Mouse (Mus musculus) forebrain, embryonic 11.5 days (tissue): ENCODE data around the gene Agbl4. TPM values are rescaled to one million over a fixed set of nuclear protein-coding genes. Genes with fewer than 3 reads are reported as not detected.

Experiments
- ATAC-seq: fragments of 200-750 bp; cut with Nextera tagmentation; replicated peaks from 2 replicates; pipeline ENCODE4 v1.8.0; 2017; ENCODE audit warnings: moderate TSS enrichment; ENCODE audit not compliant: low FRiP score
- DNase-seq: peaks from one replicate; pipeline ENCODE4 v3.0.0-alpha.2; 2017; ENCODE audit warnings: low spot score
- H3K27ac ChIP-seq: fragments of 300-500 bp; sonication (generic); 2 replicates; pipeline ENCODE4 v1.5.1; 2014; ENCODE audit warnings: low read depth, low read length
- H3K27me3 ChIP-seq: fragments of 300-500 bp; sonication (generic); 2 replicates; pipeline ENCODE4 v1.6.1; 2014; ENCODE audit warnings: mild to moderate bottlenecking, low read length, mixed read lengths; ENCODE audit not compliant: control insufficient read depth, insufficient read depth
- H3K36me3 ChIP-seq: fragments of 300-500 bp; sonication (generic); 2 replicates; pipeline ENCODE4 v1.6.1; 2014; ENCODE audit warnings: mild to moderate bottlenecking, low read length, moderate library complexity, mixed read lengths; ENCODE audit not compliant: control insufficient read depth, insufficient read depth
- H3K4me1 ChIP-seq: fragments of 300-500 bp; sonication (generic); replicated peaks from 2 replicates; pipeline ENCODE4 v1.6.1; 2014; ENCODE audit warnings: low read length, mixed read lengths; ENCODE audit not compliant: control insufficient read depth, insufficient read depth
- H3K4me2 ChIP-seq: fragments of 300-500 bp; sonication (generic); 2 replicates; pipeline ENCODE4 v1.6.1; 2014; ENCODE audit warnings: low read depth, mild to moderate bottlenecking, low read length, moderate library complexity, mixed read lengths; ENCODE audit not compliant: severe bottlenecking
- H3K4me3 ChIP-seq: fragments of 300-500 bp; sonication (generic); 2 replicates; pipeline ENCODE4 v1.5.1; 2014; ENCODE audit warnings: low read depth, low read length
- H3K9ac ChIP-seq: fragments of 300-500 bp; sonication (generic); 2 replicates; pipeline ENCODE4 v1.6.1; 2014; ENCODE audit warnings: low read length
- H3K9me3 ChIP-seq: fragments of 300-500 bp; sonication (generic); 2 replicates; pipeline ENCODE4 v1.6.1; 2016; ENCODE audit warnings: low read length, mixed read lengths; ENCODE audit not compliant: control insufficient read depth
- WGBS: fragments of 180-500 bp; shearing (Covaris S2); extraction: QIAGEN DNeasy Blood & Tissue Kit; methylation state at CpG from one replicate; pipeline ENCODE4 v1.1.7; 2014; 5-methylcytosine and 5-hydroxymethylcytosine counted together
- polyA plus RNA-seq: library from polyadenylated mRNA; unstranded; fragments of >200 nt; fragmentation: Nextera tagmentation; extraction: Ambion mirVana; gene quantifications from 2 replicates; pipeline ENCODE4 v1.2.1, GENCODE M21; 2014

Agbl4 gene
- polyA plus RNA-seq, 1 experiment from 2014 or later, result 1.1 TPM

DNA sequence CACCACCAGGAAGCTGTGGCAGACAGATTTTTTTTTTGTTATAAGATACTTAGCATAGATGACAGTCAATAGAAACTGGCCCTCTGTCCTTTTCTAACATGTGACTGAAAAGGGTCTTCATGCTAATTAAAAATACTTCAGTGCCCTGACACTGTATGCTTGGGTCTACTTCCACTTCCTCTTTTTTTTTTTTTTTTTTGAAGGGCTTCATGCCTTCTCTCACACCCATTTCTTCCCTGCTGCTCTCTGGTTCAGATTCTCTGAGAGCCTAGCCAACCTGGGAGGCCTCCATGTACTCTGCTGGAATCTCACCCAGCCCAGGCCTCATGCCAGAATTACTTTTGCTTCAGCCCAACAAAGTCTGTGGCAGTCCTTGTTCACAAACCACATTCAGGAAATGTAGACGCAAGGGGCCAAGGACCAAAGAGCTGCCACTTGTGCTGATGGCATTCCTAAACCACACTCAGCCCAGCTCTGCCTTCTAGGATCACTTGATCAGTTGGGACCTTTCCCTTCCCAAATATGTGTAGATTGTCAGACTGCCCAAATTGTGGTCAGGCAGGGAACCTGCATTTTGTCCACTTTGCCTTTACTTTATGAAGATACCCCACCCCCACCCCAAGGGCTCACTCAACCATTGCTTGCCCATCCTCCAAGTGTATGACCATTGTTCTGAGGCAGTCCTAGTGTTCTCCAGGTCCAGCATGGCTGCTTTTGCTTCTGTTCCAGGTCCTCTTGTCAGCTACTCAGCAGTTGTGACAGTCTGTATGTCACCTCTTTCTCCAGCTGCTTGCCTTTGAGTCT, 1045.2 kb downstream of the Agbl4 start:
- Histone ChIP-seq H3K4me2 (no peak overlapping the region), H3K4me3 (no peak overlapping the region), H3K27ac (no peak overlapping the region), H3K9ac (no peak overlapping the region), H3K9me3 (no peaks in the 10 kb centered on the region), H3K4me1 (peaks cover 11% of the 10 kb centered on the region; the same call in 1 of the 2 replicates), H3K36me3 (no peaks in the 10 kb centered on the region), H3K27me3 (peaks cover 2% of the 10 kb centered on the region; the same call in 1 of the 2 replicates)
- DNase-seq, result no peak
- no peak for ATAC-seq
- 92% methylated on average over 1 of the region's 1 CpGs for WGBS

DNA sequence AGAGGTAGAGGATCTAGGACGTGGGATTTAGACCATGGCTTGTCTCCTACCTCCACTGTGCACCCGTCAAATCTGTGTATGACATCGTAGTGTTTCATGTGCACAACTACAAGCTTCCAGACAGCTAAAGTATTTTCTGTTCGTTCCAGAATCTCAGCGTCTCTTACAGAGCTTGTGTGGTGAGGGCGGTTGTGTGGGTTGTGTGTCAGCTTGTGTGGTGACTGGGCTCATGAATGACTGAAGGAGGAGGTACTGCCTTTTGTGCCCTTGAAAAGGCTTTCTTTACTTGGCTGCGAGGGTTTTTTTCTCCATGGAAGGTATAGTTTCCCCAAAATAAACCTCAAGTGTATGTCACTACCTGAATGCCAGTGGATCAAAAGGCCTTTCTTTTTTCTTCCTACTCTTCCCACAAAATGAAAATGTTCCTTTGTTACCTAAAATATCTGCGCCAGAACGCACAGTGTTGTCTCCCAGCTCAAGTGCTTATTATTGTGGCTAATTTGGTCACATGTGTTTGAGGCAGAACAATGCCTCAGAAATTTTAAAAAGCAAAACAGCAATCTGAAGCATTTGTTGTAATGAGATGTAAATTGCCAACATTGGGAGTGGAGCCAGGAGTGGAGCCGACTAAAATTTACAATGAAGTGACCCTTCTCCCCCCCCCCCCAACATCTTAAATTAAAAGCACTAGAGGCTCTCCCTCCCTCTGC, 1046.6 kb downstream of the Agbl4 start:
- Histone ChIP-seq H3K9me3 (no peaks in the 10 kb centered on the region), H3K4me3 (no peak overlapping the region), H3K4me2 (0 out of 2 replicates have a peak overlapping the region, but pooled peaks have one; percentile 11), H3K27ac (0 out of 2 replicates have a peak overlapping the region, but pooled peaks have one; percentile 46), H3K4me1 (peaks cover 11% of the 10 kb centered on the region; the same call in 1 of the 2 replicates), H3K27me3 (peaks cover 2% of the 10 kb centered on the region; the same call in 1 of the 2 replicates), H3K9ac (no peak overlapping the region), H3K36me3 (no peaks in the 10 kb centered on the region)
- WGBS, result 36% methylated on average over 10 of the region's 10 CpGs
- DNase-seq, result no peak
- ATAC-seq, result peak; percentile 72

DNA sequence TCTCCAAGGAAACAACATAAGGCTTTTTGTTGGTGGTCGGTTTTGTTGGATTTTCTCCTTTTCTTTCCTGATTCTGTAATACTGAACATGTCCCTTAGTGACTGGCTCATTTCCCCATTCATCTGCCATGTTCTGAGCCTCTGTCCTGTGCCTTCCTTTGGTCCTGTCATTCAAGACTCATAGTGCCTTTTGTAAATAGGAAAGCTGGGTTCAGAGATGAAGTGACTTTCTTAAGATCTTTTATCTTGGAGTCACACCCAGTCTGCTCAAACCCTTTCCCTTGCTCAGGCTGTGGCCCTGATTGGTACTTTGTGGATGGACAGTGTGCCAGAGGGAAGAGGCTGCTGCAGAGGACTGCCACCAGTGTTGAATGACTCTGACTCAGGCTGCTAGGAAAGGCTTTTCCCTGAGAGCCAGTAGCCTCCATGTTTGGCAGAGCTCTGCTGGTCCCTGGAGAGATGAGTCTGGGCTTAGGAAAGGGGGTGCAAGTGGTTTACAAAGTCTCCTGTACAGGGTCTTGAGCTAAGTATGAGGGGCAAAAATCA, 1047.2 kb downstream of the Agbl4 start:
- Histone ChIP-seq H3K36me3 (no peaks in the 10 kb centered on the region), H3K4me3 (no peak overlapping the region), H3K9ac (no peak overlapping the region), H3K27ac (no peak overlapping the region), H3K4me2 (no peak overlapping the region), H3K9me3 (no peaks in the 10 kb centered on the region), H3K27me3 (peaks cover 2% of the 10 kb centered on the region; the same call in 1 of the 2 replicates), H3K4me1 (peaks cover 11% of the 10 kb centered on the region; the same call in 1 of the 2 replicates)
- DNase-seq (no peak), ATAC-seq (peak; percentile 53)
- WGBS, result 18% methylated on average over 1 of the region's 1 CpGs

DNA sequence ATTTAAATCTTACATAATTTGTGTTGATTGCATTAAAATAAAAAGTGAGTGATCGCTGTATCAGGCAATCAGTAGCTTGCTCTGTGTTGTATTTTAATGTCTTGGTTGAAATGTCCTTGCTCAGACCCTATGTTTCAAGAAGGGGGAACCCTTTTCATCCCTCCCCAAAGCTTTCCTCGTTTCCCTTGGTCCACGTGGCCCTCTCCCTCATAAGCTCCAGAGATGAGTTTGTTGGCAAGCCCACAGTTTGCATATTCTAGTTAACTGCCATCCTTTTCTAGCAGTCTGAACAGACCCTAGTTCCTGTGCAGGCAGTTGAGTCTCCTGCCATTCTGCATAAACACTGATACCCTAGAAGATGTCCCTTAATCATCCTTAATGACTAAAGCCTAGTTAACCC, 1050.5 kb downstream of the Agbl4 start:
- ATAC-seq, result no peak
- H3K36me3 ChIP-seq, result no peaks in the 10 kb centered on the region; the same call in 1 of the 2 replicates
- WGBS, result 85% methylated on average over 3 of the region's 3 CpGs

DNA sequence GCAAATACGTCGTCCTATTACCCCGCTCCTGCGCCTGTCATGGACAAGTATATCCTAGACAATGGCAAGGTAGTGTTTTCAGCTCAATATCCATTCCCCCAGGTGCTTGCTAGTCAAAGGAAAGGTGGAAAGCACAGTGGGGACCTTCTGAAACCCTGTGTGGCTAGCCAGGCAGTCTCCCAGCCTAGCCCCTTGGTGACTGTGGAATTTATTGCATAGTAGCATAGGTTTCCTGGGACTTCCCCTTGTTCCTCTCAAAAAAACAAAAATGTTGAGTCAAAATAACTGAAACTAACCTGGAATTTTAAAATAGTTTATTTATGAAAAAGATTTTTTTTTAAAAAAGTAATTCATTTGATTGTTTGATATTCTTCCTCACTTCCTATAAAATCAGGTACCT, 1051.1 kb downstream of the Agbl4 start:
- H3K27me3 ChIP-seq, result 0 out of 2 replicates have a peak, but pooled peaks cover 2% of the 10 kb centered on the region
- DNase-seq (no peak), ATAC-seq (no peak)
- no peak overlapping the region for H3K27ac ChIP-seq
- no peaks in the 10 kb centered on the region for H3K9me3 ChIP-seq
- H3K36me3 ChIP-seq, result no peaks in the 10 kb centered on the region; the same call in 1 of the 2 replicates
- H3K4me2 ChIP-seq, result no peak overlapping the region
- no peak overlapping the region for H3K4me3 ChIP-seq
- no peak overlapping the region for H3K9ac ChIP-seq
- WGBS, result 98% methylated on average over 4 of the region's 4 CpGs
- H3K4me1 ChIP-seq, result peaks cover 6% of the 10 kb centered on the region; the same call in 1 of the 2 replicates

More for the DNA sequence above, 1050.5 kb downstream of the Agbl4 start:
- Histone ChIP-seq H3K4me3 (no peak overlapping the region), H3K27me3 (peaks cover 2% of the 10 kb centered on the region; the same call in 1 of the 2 replicates), H3K9ac (no peak overlapping the region), H3K4me1 (peaks cover 11% of the 10 kb centered on the region; the same call in 1 of the 2 replicates), H3K9me3 (no peaks in the 10 kb centered on the region), H3K27ac (no peak overlapping the region), H3K4me2 (no peak overlapping the region)
- DNase-seq, result no peak

DNA sequence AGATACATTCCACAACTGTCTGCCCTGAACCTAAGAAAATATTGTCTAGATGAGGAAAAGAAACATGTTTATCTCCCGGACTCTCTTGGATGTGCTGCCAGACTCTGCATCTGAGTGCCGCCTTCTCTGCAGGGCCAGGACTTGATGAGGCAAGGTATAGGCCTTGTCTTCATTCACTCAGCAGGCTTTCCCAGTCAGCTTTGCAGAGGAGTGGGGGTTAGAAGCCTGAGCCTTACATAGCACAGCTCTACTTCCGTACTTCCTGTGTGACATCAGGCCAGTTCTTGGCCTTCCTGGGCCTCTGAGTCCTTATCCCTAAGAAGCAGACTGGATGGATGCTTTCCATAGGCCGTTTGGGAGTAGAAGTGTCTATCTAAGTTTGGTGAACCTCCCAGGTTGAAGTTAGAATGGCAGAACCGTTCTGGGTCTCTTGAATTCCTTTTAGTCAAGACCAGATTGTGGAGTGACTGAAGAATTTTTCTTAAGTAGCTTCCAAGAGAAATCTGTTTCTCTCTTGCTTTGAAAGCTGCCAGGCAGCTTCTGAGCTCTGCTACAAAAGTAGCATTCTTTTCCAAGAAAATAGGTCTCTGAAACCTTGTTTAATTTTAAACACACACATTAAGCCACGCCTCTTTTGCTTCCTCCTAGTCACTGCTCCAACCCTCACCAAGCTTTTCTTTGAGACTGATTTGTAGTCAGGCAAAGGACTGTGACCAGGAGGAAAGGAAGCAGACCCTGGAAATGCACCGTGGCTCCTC, 1052.2 kb downstream of the Agbl4 start:
- Histone ChIP-seq H3K4me1 (peaks cover 4% of the 10 kb centered on the region; the same call in 1 of the 2 replicates), H3K27me3 (0 out of 2 replicates have a peak, but pooled peaks cover 2% of the 10 kb centered on the region), H3K36me3 (no peaks in the 10 kb centered on the region; the same call in 1 of the 2 replicates), H3K9me3 (no peaks in the 10 kb centered on the region), H3K9ac (no peak overlapping the region), H3K27ac (no peak overlapping the region), H3K4me2 (no peak overlapping the region), H3K4me3 (no peak overlapping the region)
- WGBS, result 76% methylated on average over 7 of the region's 7 CpGs
- DNase-seq (no peak), ATAC-seq (no peak)

DNA sequence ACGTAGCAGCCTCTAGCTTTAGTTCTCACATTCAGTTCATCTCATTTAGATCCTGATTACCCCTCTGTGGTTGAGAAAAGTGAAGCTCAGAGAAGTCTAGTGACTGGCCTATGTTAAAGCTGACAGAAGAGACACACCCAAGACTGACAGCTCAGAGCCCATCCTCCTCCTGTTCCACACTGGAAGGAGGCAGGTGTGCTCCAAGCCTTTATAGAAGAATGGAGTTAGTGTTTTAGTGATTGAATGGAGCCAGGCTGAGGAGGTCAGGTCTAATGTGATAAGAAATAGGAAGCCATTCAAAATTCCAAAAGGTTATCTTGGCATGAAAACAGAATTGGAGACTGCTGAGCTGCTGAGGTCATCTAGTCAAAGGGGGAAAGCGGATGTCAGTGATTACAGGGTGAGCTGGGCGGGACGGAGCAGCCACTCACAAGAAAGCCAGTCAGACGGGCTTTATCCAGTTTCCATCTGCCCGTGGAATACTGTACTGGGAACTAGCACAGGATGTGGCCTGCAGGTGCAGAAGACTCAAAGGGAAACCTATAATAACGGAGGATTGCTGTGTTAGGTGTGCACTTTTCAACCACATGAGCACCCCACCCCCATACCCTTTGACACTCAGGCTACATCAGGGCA, 1053.9 kb downstream of the Agbl4 start:
- Histone ChIP-seq H3K4me1 (no peaks in the 10 kb centered on the region), H3K9me3 (no peaks in the 10 kb centered on the region), H3K9ac (no peak overlapping the region), H3K4me3 (no peak overlapping the region), H3K36me3 (no peaks in the 10 kb centered on the region; the same call in 1 of the 2 replicates), H3K27me3 (0 out of 2 replicates have a peak, but pooled peaks cover 2% of the 10 kb centered on the region), H3K27ac (no peak overlapping the region), H3K4me2 (no peak overlapping the region)
- ATAC-seq, result no peak
- WGBS, result 85% methylated on average over 7 of the region's 7 CpGs
- DNase-seq, result peak; percentile 24
